Mouse (Mus musculus) cerebellum, adult 8-10 months (tissue): ENCODE results near the gene Prkd3.

ENCODE experiments used
- DNase-seq: peaks from one replicate; pipeline ENCODE4 v3.0.0; 2022

The Prkd3 gene

DNA sequence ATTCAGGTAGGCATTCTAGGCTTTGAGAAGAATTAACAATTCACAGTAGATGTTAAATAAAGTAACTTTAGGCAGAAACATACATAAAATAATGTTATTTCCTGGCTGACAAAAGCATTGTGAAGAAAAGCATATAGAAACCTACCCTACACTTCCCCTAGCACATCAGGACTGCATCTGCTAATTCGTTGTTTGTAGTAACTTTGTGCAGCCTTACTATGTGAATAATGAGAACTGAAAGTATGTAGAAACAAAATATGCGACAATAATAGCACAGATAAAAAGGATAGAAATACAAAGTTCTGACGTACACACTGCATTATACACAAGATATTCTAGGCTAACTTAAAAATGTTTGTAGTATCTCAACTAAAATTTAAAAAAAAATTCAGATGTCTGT is 21.4 kb downstream of the Prkd3 start:
- no peak for DNase-seq

DNA sequence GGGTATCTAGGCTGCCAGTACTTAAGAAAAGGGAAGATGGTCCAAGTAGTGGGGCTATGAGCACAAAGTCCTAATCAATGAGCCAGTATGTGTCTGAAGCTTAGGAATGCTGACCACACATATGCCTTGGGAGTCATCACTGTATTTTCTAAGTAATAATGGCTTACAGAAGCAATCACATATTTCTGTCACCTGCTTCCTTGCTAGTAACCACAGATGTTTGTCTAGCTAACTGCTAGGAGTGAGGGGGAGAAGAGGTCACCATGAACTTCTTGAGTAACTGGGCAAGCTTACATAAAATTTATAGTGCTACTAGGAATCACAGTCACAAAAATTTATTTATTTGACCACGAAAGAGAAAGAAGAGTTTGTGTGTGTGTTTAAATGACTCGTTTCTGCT is 22.5 kb downstream of the Prkd3 start:
- no peak for DNase-seq

DNA sequence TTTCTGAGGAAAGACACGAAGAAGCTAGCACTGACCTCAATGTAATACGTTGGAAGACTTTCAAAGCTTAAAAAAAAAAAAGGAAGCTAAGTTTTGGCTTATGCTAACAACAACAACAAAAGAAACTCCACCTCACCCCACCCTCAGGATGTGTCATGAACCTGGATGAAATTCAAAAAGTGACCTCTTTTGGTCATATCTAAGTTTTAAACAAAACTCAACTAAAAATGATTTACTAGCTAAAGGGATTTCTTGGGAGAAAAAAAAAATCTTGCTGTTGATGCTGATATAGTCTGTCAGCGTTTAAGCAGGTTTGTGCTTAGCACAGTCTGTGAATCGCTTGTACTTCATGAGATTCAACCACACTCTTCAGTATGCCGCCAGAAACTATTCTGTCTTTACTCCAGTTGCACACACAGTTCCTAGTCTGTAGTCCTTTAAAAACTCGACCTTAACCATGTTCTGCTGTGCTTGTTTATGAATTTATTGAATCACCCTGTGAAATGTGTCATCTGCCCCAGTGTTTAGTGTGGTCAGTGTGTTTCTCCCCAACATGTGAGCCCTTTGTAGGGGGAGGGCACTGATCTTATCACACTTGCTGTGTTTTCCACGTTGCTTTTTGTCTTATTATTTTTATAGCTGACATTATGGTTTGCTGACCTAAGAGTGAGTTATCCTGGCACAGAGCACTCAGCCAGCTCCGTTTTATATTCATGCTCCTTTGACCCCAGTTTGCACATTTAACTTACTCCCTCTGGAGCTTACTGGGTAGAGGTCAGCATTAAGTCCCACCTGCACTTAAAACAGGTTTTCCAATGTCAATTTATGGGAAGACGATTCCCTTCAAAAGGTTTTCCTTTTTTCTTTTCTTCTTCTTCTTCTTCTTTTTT is 25.4 kb downstream of the Prkd3 start:
- DNase-seq, result no peak

DNA sequence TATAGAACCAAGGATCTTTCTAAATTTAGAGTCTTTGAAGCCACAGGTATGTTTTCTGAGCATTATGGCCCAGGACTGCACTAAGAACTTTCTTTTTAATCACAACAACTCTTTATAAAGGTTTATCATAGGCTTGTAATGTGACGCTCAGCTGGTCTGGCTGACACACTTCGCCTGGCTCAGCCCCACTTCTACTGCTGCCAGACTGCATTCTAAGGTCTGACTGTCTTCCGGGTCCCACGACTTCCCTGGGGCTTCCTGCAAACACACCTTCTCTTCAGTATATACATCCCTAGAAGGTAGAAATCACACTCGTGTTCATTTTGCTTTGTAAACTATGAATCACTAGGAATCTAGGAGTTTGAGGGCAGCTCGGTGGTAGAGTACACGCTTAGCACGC is 26.2 kb downstream of the Prkd3 start:
- no peak for DNase-seq

DNA sequence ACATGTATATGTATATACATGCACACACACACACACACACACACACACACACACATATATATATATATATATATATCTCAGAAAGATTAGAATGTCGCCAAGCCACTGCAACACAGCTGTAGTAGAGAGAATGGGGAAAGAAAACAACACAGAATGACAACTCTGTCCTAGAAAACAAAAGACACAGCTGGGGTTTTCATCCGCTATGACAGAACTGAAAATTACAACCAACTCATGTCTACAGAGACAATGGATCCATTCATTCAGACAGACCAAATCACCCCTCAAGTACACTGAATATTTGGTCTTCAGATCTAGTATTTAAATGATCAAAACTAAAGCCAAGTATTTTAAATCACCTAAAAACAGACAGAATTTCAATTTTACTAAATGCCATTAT is 26.9 kb downstream of the Prkd3 start:
- DNase-seq, result no peak

DNA sequence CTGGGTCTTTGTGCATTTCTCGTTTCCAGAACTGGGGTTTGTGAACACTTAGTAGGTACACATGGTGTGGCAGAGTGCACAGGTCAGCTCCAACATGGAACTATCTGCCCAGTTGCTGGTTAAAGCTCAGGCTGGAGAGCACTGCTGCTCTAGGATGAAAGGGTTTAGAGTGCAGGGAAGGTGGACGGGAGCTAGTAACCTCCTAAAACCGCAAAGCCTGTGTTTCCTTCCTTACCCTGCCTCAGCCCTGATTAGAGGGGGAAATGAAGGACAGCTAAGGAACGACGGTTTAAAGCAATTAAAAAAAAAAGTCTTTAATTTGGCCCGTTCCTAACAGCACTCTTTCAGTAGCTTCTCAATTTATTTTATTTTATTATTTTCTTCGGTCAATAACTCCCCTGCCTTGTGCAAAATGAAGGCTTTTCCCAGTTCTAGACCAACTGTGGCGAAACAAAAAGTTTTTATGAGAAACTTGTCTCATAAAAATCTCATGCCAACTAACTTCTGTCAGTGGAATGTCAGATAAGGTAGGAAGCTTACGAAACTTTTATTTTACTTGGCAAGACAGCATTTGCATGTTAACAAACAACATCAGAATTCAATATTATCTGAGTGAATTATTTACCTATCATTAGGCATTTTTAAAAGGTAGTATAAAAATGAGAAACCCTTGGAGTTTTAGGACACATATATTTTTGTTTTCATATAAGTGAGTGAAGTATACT is 28.2 kb downstream of the Prkd3 start:
- DNase-seq, result no peak

DNA sequence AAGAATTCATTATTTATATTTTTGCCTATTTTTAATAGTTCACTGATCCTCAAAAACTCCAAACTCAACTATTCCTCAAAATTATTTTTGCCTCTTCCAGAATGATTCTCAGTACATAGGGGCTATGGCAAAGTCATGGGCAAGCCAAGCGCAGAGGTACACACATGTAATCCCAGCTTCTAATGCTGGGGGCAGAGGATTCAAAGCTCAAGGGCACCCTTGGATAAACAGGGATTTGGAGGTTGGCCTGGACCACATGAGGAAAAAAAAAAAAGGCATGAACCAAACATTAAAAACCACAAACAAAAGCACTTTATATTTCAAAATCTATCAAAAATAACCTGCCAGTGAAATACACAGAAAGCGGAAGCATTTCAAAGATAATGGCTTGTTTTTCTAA is 29.1 kb downstream of the Prkd3 start:
- DNase-seq, result no peak

DNA sequence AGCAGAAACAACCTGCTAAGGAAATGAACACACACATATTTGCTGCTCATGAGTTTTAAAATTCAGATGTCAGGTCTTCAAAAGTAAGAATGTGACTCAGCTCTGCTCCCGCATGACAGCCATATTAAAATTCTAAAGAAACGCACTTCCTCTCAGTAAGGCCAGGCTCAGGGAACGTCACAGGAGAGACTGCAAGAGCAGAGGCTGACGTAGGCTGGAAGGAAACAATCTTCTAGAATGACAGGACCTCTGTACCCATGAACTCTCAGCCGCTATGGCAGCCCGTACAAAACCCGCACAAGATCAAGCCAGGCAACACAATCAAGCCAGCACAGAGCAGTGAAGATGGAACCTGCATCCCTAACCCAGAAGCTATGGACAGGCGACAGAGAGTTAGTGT is 31.6 kb downstream of the Prkd3 start:
- DNase-seq, result no peak

DNA sequence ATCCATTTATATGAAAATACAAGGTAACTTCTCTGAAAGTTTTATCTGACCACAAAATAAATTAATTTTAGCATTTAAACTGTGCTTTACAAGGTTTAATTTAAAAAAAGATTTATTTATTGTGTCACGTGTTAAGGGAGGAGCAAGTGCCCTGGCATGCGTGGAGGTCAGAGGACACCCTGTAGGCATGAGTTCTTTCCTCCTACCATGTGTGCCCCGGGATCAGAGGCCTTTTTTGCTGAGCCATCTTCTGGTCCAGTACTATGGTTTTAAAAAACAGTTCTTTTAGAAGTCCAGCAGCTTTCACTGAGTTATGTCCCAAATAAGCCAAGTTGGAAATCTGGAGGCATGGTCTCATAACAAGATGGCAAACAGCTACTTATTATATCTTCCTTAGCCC is 36.9 kb downstream of the Prkd3 start:
- no peak for DNase-seq

DNA sequence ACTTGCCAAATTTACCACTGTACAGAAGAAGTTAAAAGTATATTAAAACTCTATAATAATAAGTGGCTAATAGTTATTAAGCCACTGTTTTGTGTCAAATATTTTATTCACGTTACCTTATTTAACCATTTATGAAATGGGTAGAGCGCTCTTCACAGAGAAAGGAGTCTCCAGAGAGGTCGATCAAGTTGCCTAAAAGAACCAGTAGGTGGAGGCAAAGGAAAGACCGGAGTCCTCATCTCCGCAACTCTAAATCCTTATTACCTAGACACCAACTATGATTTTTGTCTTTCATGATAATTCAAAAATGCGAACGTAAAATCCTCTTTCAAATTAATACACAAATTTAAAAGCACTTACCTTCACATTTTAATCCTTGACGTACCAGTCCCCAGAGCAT is 37.5 kb downstream of the Prkd3 start:
- DNase-seq, result no peak

DNA sequence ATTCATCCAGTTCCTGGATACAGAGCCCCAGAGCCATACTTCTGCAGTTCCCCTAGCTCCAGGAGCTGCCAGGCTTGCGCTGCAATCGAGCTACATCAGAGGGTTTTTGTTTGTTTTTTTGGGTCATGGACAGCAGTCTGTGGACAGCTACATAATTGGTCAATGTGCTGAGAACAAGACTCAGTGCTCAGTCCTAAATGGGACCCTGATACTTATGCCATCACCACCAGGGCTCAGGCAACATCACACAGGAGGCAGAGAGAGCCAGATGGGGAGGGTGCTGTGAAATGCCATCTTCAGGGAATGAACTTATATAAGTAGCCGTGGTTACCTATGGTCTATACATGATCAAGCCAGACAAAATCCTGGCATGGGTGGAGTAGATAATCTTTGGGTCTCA is 52.1 kb downstream of the Prkd3 start:
- no peak for DNase-seq

DNA sequence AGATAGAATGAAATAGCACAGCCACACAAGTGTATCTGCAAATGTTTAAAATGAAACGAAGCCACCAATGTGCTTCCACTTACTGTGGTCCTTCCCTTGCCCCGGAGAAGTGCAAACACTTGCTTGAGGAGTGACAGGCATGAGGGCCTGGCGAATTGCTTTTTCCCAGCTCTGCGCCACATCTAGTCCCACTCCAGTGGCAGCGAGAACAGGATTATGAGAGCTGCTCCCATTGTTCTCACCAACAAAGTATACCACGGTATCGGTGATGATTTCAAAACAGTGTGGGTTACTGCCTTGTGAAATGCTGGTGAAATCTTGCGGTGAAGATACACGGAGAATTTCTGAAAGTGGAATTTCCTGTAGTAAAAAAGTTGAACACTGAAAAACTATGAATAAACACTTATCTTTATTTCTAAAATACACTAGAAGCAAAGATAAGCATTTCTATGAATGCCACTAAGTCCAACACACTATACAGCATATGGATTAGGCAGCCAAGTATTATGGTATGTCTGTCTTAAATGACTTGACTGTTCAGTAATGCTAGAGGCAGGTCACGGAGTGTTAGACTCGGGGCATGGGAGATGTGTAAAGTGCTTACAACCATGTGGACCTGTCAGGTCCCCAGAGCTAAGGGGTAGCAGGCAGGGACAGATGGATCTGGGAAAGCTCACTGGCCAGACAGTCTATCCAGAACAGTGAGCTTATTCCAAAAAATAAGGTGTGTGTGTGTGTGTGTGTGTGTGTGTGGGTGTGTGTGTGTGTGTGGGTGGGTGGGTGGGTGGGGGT is 54.3 kb downstream of the Prkd3 start:
- DNase-seq, result no peak

DNA sequence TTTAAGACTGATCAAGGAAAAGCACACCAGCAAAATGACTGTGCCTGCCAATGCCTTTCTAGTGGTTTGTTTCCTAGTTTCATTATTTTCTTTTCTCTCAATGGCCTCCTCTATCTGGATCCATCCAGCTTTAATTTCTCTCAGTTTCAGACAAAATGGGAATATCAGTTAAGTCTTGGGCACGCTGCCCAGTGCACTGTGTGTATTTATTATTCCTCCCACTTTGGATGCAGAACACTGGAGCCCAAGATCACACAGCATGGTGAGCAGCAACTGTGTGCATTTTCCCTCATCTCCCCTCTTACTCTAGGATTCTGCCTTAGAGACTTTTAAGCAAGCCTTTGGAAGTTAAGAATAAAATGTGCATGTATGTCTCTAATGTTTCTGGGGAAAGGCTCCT is 56.2 kb downstream of the Prkd3 start:
- no peak for DNase-seq

DNA sequence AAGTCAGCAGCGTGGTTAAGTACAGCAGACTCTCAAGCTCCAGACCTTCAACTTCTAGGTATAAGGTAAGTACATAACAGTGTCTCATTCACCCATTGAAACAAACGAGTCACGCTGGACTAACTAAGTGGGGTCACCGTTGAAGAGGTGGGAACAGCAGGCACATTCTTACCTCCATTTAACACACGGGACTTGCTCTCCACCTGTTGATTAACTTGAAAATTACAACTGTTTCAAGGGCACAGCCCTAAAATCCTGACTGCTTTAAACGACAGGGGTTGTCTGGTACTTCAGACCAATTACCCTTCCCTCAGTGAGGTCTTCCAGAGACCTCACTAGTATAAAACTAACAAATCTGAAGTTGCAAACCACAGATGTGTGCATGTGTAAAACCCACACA is 61.1 kb downstream of the Prkd3 start:
- DNase-seq, result no peak

DNA sequence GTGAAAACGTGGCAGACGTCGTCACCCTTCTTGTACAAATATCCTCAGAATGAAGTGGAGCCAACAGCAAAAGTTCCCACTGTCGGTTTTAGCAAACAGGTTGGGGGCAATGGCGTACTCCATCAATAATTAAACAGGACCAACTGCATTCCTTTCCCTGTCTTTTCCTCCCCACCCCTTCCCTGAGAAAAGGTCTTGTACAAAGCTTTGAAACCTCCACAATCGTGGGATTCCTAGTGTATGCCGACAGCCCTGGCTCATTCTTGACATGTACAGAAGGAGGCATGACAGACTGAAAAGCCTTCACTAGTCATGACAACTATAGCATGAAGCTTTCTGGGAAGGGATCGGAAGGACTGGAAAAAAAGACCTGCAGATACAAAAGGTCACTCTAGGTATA is 67.4 kb downstream of the Prkd3 start:
- DNase-seq, result no peak

DNA sequence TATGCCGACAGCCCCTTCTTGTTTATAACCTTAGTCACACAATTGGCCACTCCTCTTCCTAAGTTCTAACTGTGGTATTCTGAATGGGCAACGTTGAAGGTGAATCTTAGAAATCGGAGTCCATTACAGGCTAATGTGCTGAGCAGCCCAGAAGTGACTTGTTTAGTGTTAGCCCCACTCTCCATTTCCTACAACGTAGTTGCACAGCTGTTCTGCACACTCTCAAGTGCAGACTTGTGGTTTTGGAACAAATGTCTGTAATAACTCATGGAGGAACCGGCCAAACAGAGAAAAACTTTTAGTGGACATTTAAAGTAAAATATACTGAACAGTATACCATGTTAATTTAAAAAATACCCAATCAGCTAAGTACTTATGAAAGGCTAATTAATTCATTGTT is 68.5 kb downstream of the Prkd3 start:
- no peak for DNase-seq

DNA sequence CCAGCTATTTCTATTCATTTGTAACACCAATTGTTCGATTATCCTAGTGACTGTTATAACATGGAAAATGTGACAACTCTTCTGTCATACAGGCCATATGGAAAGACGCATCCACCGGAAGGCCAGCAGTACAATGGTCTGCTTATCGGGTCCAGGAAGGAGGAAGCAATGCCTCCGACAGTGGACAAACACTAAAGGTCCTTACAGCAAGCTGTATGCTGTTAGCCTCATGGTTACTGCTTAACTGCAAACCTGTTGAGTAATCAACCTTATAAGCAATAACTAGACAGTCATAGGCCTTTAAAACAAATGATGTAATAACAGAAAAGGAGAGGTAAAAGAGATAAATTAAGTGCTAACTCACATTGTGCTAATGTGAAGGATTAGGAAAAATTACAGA is 69.4 kb downstream of the Prkd3 start:
- no peak for DNase-seq

DNA sequence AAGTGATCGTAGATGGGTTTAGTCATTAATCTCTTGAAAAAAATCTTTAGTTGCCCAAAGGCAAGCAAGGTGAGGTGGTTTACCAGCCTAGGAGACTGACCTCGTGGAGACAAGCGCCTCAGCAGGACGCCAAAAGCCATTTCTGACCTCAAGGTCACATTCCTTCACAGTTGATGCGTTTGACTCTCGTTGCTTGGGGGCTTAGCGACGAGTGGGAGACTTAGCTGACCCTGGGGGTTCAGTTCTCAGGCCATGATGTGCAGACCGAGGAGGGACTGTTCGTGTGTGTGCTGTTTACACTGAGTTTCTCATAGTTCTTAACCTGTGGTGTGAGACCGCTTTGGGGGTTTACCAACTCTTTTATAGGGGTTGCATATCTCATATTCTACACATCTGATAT is 78.0 kb downstream of the Prkd3 start:
- no peak for DNase-seq

DNA sequence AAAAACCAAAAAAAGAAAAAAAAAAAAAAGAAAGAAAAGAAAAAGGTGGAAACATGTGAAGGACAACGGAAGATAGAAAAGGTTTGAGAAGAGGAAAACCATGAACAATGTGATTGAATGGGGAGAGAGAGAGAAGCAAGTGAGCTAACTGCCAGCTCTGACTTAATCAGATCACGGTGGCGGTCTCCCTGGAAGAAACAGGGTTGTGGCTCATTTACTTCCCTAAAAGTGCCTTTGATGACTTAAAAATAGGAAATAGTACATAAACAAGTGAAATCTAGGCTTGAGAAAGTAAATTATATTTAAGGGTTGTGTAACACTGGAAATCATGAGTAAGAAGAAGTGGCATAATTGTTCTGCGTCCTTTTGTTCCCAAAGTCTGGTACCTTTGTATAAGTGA is 81.7 kb downstream of the Prkd3 start:
- no peak for DNase-seq

DNA sequence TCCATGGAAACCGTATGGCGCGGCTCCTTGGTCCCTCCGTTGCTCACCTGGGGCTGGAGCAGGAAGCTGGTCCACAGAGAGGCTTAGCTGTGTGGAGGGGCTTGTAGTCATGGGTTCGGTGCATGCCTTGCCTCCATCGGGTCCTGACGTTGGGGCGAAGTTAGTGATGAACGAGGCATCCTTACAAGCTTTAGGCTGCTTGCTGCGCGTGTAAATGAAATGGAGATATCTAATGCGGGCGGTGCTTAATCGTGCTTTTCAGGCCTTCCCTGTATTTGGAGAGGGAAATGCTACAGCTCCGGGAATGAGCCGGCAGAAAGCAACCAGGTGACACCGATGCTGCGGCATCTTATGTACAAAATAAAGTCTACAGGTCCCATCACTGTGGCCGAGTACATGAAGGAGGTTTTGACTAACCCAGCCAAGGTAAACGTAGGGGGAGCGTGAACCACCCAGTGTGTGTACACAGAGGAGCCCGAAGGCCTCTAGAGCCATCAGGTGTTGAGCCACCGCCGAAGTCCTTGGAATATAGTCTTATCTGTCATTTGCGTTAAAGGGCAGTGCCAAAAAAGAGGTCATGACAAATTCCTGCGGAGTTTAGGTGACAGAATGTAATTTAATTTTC is 83.3 kb downstream of the Prkd3 start:
- no peak for DNase-seq

DNA sequence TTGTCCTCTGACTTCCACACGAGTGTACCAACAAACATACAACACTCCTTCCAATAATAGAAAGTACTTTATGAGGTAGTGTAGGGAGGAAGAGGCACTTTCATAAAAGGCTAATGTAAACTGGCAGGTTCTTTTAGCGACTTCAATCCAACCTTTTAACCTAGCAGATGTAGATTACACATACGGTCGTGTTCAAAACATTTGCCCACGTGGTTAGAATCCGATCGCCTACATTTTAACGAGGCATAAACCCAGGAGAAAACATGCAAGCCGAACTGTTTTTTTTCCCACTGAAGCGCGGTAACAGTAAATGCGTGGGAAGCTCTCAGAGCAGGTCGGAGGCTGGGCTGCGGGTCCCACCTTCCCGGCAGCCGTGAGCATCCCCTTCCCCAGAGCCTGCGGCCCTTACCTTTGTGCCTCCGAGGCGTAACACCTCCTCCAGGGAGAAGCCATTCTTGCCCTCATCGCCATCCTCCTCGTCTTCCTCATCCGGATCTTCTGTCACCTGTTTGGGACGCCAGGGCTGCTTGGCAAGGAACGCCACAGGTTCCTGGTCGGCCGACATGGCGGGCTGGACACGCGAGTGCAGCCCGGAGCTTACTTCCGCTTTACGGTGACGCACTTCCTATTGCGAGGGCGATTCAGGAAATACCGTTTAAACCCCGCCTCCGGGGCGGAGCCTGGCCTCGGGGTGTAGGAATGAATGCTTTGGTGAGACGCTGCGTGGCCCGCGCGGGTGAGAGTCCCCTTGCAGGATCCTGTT is 84.0 kb downstream of the Prkd3 start, which contains the start of the genes Cebpz and Ndufaf7:
Gene Cebpz (minus strand): TSS at position 601 of the 763 bp plus-strand sequence.
Gene Ndufaf7 (plus strand): TSS at position 671 of the 763 bp plus-strand sequence.
- DNase-seq, result peak; percentile 97

DNA sequence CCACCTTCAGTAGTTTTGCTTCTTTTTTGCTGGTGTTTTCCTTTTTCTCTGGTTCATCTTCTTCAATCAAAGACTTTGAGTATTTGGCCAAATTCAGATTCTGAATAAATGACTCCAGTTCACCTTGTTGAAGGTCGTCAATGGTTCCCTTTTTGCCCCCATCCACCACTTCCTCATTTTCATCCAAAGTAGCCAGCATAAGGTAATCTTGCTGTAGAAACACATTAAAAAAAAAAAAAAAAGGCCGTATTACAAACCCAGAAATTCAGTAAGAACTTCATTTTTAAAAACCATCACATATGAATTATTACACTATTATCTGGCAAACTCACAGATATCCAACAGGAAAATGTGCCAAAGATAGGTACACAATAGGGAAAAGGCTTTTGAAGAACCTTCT is 84.8 kb downstream of the Prkd3 start:
- no peak for DNase-seq
